Mouse (Mus musculus): ENCODE measurements around the gene Cenpl. TPM values are rescaled to one million over a fixed set of nuclear protein-coding genes. Genes with fewer than 3 reads are reported as not detected.

Gene Cenpl
- total and polyA plus RNA-seq, 2 experiments from 2014 or later: 0.69 to 6.9 TPM

DNA sequence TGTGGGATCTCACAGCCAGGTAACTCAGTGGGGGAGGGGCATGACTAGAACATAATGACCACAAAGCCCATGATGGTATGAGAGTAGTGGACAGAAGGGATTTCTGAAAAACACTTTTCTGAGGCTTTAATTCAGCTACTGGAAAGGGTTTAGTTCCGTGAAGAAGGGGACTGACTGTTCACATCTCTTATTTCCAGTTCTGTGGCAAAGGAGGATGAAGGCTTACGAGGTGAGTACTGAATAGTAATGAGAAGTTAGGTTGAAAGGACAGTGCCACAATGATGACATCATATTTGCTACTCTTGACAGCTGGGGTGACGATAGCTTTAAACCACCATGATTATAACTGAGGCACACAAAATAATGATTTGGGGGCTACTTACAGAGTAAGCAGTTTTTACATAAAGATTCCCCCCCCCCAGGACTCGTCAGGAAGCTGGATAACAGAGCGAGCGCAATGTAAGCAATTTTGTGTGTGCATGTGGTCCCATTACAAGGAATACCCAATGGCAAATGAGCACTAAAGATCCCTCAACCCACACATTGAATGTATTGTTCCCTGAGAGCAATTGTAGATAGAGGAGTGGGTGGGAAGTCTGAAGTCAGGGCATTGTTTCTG lies 34.6 kb upstream of the Cenpl start:
- no peak for TF ChIP-seq EP300 (IDR thresholded peaks at IDR 0.05; ENCODE audit: low read depth)
- no peak for TF ChIP-seq CTCF (IDR thresholded peaks at IDR 0.05; ENCODE audit: low read depth)
- H3K27me3 ChIP-seq (ENCODE audit: control insufficient read depth, insufficient read depth, low read length): no peaks in the 10 kb centered on the region
- DNase-seq (ENCODE audit: low spot score): no peak
- peaks cover 14% of the 10 kb centered on the region for H3K4me1 ChIP-seq (ENCODE audit: control insufficient read depth, insufficient read depth)
- no peaks in the 10 kb centered on the region for H3K9me3 ChIP-seq (replicated peaks; ENCODE audit: control insufficient read depth, low read length)
- peaks cover 39% of the 10 kb centered on the region for H3K36me3 ChIP-seq (replicated peaks; ENCODE audit: control insufficient read depth, insufficient read depth, low read length)
- ATAC-seq (ENCODE audit: insufficient read depth, low read depth): no peak
- peak overlapping the region; percentile 83 for H3K4me3 ChIP-seq (ENCODE audit: low read depth, low read length)
- H3K27ac ChIP-seq (ENCODE audit: low read depth): peak overlapping the region; percentile 94
- under 1% methylated on average over 6 of the region's 6 CpGs for WGBS
- peak overlapping the region; percentile 81 for H3K4me2 ChIP-seq (ENCODE audit: low read depth, low read length)
- peak overlapping the region; percentile 84 for H3K9ac ChIP-seq (replicated peaks; ENCODE audit: low read depth, low read length)

DNA sequence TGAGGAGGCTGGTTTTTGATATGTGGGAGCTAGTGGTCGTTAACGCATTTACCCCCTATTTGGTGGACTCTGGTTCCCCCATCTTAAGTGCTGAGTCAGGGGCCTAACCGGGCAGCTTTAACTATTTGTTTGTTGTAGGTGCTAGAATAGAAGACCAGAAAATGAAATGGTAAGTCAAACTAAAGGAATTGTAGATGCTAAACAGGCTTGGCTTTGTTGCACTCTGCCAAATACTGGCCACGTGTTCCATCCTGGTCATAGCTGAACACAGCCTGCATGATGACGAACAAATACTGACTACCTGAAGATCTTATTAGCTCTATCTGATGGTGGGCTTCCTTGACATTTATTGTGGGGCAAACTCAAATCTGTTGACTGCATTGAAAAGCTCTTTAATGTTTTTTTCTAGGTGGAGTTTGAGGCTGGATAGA lies 34.1 kb upstream of the Cenpl start:
- H3K4me3 ChIP-seq (ENCODE audit: low read depth, low read length): peak overlapping the region; percentile 83
- peak overlapping the region; percentile 94 for H3K27ac ChIP-seq (ENCODE audit: low read depth)
- no peaks in the 10 kb centered on the region for H3K9me3 ChIP-seq (replicated peaks; ENCODE audit: control insufficient read depth, low read length)
- 0% methylated on average over 5 of the region's 5 CpGs for WGBS
- DNase-seq (ENCODE audit: low spot score): no peak
- no peaks in the 10 kb centered on the region for H3K27me3 ChIP-seq (ENCODE audit: control insufficient read depth, insufficient read depth, low read length)
- peaks cover 14% of the 10 kb centered on the region for H3K4me1 ChIP-seq (ENCODE audit: control insufficient read depth, insufficient read depth)
- H3K36me3 ChIP-seq (replicated peaks; ENCODE audit: control insufficient read depth, insufficient read depth, low read length): peaks cover 34% of the 10 kb centered on the region
- H3K4me2 ChIP-seq (ENCODE audit: low read depth, low read length): peak overlapping the region; percentile 81
- ATAC-seq (ENCODE audit: insufficient read depth, low read depth): no peak
- peak overlapping the region; percentile 84 for H3K9ac ChIP-seq (replicated peaks; ENCODE audit: low read depth, low read length)
- TF ChIP-seq EP300 (IDR thresholded peaks at IDR 0.05; ENCODE audit: low read depth) (no peak), CTCF (IDR thresholded peaks at IDR 0.05; ENCODE audit: low read depth) (no peak)

DNA sequence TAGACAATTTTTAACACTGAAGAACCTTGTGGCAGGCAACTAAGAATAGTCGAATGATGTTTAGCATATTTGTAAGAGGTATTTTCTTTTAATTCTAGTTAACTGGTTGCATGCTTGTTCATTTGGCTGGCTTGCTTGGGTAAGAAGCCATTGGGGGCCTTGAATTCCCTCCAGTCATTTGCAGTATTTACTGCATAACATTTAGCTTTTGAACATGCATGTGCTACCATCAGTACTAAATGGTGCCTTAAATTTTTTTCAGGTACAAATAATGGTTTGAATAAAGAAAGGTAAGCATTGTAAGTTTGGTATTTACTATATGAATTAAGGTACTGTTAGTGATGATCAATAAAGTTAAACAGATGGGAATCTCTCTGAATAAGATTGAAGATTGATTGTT lies 33.5 kb upstream of the Cenpl start:
- peaks cover 28% of the 10 kb centered on the region for H3K36me3 ChIP-seq (replicated peaks; ENCODE audit: control insufficient read depth, insufficient read depth, low read length)
- WGBS: 0% methylated on average over 1 of the region's 1 CpGs

DNA sequence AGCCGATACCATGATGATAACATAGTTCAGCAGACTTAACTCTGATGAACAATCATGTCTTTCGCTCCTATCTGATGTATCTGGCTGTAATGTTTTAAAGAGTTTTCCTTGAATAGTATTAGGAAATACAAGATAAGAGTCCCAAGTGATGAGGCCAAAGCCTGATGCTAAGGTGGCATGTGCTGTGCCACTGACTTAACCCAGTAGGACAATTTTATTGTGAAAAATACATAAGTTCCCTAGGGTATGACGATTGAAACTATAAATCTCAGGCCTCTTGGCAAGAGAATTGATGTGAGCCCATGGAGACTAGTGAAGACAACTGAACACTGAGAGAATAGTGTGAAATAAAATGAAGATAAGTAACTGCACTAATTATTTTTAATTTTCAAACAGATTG lies 32.9 kb upstream of the Cenpl start:
- H3K27ac ChIP-seq (ENCODE audit: low read depth): no peak overlapping the region
- H3K9ac ChIP-seq (replicated peaks; ENCODE audit: low read depth, low read length): no peak overlapping the region; the same call in 1 of the 2 replicates
- ATAC-seq (ENCODE audit: insufficient read depth, low read depth) (no peak), DNase-seq (ENCODE audit: low spot score) (no peak)
- peaks cover 14% of the 10 kb centered on the region for H3K4me1 ChIP-seq (ENCODE audit: control insufficient read depth, insufficient read depth)
- 36% methylated on average over 3 of the region's 3 CpGs for WGBS
- 0 out of 2 replicates have a peak overlapping the region, but pooled peaks have one; percentile 6 for H3K4me3 ChIP-seq (ENCODE audit: low read depth, low read length)
- 0 out of 2 replicates have a peak overlapping the region, but pooled peaks have one; percentile 16 for H3K4me2 ChIP-seq (ENCODE audit: low read depth, low read length)
- TF ChIP-seq EP300 (IDR thresholded peaks at IDR 0.05; ENCODE audit: low read depth) (no peak), CTCF (IDR thresholded peaks at IDR 0.05; ENCODE audit: low read depth) (no peak)
- H3K27me3 ChIP-seq (ENCODE audit: control insufficient read depth, insufficient read depth, low read length): no peaks in the 10 kb centered on the region
- no peaks in the 10 kb centered on the region for H3K9me3 ChIP-seq (replicated peaks; ENCODE audit: control insufficient read depth, low read length)
- peaks cover 24% of the 10 kb centered on the region for H3K36me3 ChIP-seq (replicated peaks; ENCODE audit: control insufficient read depth, insufficient read depth, low read length)

More for the DNA sequence above, 33.5 kb upstream of the Cenpl start:
- Histone ChIP-seq H3K4me2 (ENCODE audit: low read depth, low read length) (peak overlapping the region; percentile 81), H3K9me3 (replicated peaks; ENCODE audit: control insufficient read depth, low read length) (no peaks in the 10 kb centered on the region), H3K9ac (replicated peaks; ENCODE audit: low read depth, low read length) (peak overlapping the region; percentile 84; the same call in 1 of the 2 replicates), H3K27me3 (ENCODE audit: control insufficient read depth, insufficient read depth, low read length) (no peaks in the 10 kb centered on the region), H3K27ac (ENCODE audit: low read depth) (no peak overlapping the region), H3K4me1 (ENCODE audit: control insufficient read depth, insufficient read depth) (peaks cover 14% of the 10 kb centered on the region), H3K4me3 (ENCODE audit: low read depth, low read length) (peak overlapping the region; percentile 83)
- TF ChIP-seq EP300 (IDR thresholded peaks at IDR 0.05; ENCODE audit: low read depth) (no peak), CTCF (IDR thresholded peaks at IDR 0.05; ENCODE audit: low read depth) (no peak)
- DNase-seq (ENCODE audit: low spot score): no peak
- ATAC-seq (ENCODE audit: insufficient read depth, low read depth): no peak

DNA sequence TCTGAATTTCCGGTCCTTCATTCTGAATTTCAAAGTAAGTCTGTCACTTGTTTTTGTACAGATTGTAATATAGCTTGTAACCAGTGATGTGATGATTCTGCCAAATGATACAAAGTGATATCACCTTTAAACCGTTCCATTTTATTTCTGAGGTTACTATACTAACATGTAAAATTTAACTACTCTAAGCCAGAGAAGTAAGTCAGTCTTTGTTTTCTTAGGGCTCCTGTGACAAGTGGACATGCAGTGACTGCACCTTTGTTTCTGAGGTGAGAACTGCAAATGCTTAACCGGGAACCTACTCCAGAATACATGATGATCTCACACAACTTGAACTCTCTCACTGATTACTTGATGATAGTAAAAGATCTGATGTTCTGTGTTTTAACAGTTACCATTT lies 32.5 kb upstream of the Cenpl start:
- WGBS: 47% methylated on average over 3 of the region's 3 CpGs
- no peak for ATAC-seq (ENCODE audit: insufficient read depth, low read depth)
- no peak for DNase-seq (ENCODE audit: low spot score)
- Histone ChIP-seq H3K4me2 (ENCODE audit: low read depth, low read length) (no peak overlapping the region), H3K9me3 (replicated peaks; ENCODE audit: control insufficient read depth, low read length) (no peaks in the 10 kb centered on the region), H3K27me3 (ENCODE audit: control insufficient read depth, insufficient read depth, low read length) (no peaks in the 10 kb centered on the region), H3K4me3 (ENCODE audit: low read depth, low read length) (no peak overlapping the region), H3K4me1 (ENCODE audit: control insufficient read depth, insufficient read depth) (peaks cover 14% of the 10 kb centered on the region), H3K36me3 (replicated peaks; ENCODE audit: control insufficient read depth, insufficient read depth, low read length) (peaks cover 24% of the 10 kb centered on the region), H3K27ac (ENCODE audit: low read depth) (no peak overlapping the region), H3K9ac (replicated peaks; ENCODE audit: low read depth, low read length) (no peak overlapping the region)
- TF ChIP-seq CTCF (IDR thresholded peaks at IDR 0.05; ENCODE audit: low read depth) (no peak), EP300 (IDR thresholded peaks at IDR 0.05; ENCODE audit: low read depth) (no peak)
